Mouse (Mus musculus) CD4-positive, CD25-positive, alpha-beta regulatory T cell, adult 4 months (primary cell): ENCODE data around the gene Dad1. TPM values are rescaled to one million over a fixed set of nuclear protein-coding genes. Genes with fewer than 3 reads are reported as not detected.
"Not testable (repeated sequence)": the region's sequence is repeated elsewhere in the genome, so short reads cannot be mapped to it uniquely, and the experiment has no call there.

Experiments
- ATAC-seq: one replicate; pipeline ENCODE4 v1.8.0; 2017
- polyA plus RNA-seq, 2 experiments: library from polyadenylated mRNA; unstranded; fragments of 100-300 nt; shearing (Covaris generic); gene quantifications; one replicate each; pipeline ENCODE4 v1.2.1; 2017

Dad1 gene
- polyA plus RNA-seq, 2 experiments from 2014 or later = 437 to 457 TPM

DNA sequence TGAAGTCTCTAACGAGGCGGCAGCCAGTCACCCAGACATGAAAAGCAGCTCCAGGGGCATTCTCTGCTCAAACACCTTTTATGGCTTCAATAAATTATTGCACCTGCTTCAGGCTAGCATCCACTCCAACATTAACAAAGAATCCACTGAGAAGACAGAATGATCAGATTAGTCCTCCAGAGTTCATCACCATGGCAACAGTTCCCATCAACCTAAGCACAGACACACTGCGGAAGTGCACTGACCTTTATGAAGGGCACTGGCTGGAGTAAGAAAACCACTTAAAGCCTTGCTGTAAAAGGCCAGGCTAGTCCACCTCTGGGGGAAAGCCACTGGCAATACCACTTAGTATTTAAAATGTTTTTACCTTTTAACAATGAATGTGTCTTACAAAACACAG is 9.7 kb downstream of the Dad1 start:
- ATAC-seq = peak; percentile 53

DNA sequence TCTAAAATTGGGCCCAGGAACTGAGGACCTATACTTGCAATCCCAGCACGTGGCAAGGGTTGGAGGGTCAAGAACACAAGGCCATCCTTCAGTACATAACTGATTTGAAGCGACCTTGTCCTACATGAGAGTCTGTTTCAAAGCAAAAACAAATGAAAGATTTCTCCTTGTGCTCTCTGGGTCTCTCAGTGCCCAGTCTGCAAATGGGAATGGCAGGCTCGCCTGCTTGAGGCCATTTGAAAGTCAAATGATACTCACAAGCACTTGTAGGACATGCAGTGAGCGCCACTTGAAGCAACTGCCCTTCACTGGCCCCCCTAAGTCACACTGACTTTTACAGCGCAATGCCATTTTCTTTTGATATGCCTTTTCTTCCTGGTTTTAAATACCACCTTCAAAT is 13.4 kb downstream of the Dad1 start:
- ATAC-seq = no peak

DNA sequence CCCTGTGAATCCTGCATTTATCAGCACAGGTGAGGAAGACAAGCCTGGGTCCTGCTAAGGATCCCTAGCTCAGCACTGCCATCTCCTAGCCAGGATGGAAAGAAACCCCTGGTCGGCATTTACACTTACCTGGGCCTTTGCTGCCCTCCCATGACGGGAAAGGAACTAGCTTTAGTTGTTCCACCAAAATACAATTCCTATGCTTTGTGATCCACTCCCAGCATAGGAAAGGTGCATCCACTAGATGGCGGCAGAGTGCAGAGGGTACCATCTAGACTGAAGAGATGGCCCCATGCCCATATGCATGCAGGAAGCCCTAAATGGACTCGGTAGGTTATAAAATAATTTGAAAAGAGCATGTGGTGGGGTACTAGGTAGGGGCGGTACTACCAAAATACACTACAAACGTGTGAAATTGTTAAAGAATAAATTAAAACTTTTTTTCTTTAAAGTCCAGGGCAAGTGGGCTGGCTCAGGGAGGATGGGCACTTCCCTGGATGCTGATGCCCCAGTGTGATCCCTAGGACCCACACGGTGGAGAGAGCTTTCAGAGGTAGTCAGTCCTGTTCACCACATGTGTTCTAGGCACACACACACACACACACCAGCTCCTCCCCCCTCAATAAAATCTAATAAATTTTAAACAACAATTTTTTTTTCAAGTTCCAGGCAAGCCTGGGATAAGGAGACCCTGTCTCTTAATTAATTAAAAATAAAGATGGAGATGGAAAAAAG is 14.7 kb downstream of the Dad1 start:
- ATAC-seq = peak; percentile 91

DNA sequence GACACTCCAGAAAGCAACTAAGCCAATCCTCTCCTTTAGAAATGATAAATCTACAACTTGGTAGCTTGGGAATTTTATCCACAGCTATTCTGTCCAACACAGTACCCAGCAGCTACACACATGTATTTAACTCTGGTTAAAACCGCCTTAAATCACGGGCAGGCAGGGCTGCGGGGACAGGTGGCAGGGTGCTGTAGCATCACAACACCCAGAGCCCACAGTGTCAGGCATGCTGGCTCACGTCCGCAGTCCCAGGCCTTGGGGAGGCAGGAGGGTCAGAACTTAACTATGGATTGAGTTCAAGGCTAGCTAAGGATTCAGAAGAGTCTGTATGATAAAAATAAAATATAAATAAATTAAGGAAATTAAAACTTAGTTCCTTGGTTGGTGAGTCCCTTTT is 17.0 kb downstream of the Dad1 start:
- no peak for ATAC-seq

DNA sequence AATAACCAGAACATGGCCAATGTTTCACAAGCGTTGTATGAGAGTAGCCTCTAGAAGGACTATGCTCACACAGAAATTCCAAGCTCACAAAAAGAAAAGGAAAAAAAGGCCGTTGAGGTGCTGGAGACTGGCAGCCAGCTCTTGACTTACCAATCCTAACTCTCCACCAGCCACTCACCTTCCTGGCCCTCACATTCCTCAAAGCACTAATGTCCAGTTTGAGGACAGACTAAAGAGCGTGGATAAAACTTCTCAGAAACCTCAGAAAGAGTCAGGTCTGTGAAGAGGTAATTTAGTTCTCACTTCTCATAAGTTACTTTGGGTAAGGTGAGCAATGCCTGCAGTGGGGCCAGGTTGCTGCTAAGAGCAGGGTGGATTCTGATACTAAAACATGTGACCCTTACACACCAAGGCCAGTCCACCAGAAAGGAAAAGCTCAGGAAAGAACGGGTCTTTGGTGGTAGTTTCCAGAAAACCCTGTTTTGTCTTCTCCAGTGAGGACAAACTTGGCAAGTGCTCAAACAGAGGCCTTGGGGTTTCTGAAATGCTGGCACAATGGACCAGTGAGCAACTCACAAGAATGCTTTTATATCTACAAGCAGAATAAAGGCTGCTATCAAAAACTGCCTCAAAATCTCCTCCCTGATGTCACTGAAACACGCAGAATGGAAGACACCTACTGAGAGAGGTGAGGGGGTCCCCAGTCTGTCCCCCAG is 17.9 kb downstream of the Dad1 start:
- ATAC-seq = no peak

DNA sequence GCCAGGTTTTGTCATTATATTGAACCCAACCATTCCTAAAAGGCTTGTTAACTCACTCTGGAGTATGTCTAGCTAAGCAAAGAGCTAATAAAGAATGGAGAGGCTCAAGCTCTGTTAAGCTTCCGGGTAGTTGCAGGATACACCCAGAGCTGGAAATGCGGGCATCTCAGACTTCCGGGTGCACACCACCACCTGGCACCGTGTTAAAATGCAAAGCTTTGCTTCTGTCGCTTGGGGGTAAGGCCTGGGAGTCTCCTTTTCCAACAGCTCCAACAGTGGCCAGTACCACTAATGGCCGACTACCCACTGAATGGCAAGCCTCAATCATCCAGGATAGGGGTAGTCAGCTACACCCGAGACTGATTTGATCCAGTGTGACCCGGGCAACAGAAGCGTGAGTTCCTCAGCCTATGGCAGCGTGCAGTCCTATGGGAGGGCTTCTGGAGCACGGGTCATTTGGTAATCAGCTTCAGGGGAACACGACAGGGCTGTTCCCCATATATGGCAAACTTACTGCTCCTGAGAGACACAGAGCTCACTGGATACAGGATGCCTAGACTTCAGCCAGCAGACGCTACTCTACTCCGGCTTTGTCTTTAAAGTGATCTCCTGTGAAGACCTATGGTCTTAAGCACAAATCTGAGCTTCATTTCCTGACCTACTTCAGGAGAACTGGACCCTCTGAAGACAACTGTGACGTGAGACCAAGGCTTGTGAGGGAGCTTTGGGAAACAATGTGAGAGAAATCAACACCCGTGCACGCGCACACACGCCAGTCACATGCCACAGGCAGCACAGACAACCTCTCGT is 19.5 kb downstream of the Dad1 start:
- no peak for ATAC-seq

DNA sequence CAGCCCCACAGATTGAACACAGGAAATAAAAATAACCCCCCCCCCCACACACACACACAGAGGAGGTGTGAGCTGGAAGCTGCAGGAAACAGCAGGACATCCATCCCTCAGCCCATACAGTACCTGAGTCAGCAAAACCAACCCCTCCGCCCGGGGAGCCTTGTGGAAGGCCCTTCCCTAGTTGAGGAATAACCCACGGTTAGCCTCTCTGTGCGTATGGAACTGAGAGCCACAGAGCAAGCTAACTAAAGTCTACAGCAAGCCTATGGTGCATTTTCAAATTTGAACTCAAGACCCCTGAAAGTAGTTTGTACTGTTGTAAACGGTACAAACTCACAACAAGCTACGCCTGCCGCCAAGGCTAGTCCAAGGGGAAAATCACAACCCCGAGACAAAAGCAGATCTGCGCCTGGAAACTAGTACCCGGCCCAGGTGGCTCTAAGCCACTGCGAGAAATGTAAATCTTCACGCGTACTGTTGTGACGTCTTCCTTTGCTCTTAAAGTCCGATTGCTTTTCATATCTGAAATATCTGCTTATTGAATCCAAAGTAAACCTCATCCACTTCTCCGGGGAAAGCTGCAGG is 20.3 kb downstream of the Dad1 start:
- no peak for ATAC-seq

DNA sequence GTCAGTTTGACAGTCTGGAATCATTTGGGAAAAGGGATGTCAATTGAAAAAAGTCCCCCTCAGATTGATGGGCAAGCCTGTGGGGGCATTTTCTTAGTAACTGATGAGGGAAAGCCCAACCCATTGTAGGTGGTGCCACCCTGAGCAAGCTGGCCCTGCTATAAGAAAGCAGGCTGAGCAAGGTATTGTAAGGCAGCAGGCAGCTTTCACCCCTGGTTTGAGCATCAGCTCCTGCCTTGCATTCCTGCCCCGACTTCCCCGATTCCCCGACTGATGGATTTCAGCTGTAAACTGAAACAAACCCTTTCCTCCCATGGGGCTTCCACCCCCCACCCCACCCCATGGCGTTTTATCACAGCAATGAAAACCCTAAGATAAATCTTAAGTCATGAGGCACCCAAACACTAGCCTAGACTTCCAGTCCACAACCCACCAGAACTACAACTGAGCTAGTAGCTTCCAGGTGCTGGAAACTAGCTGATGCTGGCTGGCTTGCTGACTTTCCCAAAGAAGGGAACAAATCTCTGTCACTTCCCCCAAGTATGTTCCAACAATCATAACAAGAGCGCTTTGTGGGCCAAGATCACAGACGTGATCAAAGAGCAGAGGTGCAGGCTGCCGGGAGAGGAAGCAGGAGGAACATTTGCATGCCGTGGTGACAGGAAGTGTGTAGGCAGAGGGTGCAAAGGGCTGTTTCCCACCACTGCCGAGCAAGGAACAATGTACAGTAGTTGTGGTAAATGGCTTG is 20.9 kb downstream of the Dad1 start:
- ATAC-seq = peak; percentile 80

DNA sequence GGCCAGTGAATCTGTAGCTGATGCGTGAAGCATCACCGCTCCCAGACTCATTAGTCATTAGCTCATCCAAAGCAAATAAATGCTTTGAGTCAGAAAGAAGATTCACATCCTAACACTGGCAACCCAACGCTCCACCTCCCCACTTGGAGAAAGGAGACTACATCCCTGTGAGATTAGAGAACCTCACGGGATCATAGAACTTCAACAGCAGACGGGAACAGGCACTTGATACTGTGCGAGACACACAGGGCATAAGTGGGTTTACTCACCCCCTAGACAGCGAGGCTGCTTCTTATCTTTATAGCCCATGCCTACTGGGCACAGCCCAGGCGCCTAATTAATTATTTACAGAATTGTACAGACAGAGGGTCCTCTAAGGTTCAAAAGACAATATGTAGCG is 21.8 kb downstream of the Dad1 start:
- no peak for ATAC-seq

DNA sequence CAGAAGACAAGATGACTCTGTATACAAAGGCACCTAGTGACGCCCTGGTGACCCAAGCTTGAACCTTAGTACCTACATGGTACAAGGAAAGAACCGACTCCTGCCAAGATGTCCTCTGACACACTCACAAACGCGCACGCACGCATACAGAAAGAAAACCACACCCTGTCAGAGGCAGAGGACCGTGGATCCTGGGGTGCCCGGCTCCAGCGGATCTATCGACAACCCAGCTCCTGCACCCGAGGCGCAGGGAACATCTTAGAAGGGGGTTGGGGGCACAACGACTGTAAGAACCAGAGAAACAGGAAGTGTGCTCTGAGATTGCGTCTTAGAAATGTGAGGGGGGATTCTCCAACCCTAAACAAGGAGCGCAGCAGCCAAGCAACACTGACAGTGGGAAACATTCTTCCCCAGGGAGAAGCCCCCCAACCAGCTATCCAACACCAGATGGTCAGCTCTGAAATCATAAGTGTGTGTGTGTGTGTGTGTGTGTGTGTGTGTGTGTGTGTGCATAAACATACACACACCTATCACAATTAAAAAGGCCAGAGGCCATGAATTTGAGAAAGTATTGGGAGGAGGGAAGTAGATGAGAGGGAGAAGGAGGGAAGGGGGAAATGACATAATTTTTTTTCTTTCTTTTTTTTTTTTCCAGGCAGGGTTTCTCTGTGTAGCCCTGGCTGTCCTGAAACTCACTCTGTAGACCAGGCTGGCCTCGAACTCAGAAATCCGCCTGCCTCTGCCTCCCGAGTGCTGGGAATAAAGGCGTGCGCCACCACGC is 22.5 kb downstream of the Dad1 start:
- peak; percentile 20 for ATAC-seq

DNA sequence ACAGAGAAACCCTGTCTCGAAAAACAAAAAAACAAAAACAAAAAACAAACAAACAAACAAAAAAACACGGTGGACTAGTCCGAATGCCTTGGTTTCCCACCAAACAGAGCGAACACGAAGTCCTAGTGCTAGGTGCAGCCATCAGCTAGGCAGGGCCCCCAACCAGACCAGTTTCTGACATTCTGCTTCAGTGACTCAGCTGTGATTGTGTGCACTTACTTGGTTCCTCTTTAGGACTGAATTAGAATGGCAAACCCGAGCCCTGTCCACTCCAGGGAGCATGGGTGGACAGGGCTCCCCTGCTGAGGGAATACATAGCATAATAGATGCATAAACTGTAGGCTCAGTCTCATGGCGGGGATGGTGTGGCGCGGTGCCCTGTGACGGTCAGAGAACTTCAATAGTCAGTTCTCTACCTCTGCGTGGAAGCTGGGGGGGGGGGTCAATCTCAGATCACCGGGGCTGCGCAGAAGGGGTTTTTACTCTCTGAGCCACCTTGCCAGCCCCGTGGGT is 23.2 kb downstream of the Dad1 start:
- no peak for ATAC-seq

DNA sequence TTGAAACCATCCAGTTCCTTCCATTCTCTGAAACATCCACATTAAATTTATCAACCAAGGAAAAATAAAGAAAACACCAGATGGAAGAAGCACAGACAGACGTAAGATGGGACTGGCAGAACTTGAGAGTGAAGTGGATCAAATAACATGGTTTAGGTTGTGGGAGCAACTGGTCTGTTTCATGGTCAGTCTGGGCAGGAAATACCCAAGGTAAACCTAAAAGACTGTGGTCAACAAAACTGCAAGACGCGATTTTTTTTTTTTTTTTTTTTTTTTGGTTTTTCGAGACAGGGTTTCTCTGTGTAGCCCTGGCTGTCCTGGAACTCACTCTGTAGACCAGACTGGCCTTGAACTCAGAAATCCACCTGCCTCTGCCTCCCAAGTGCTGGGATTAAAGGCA is 24.1 kb downstream of the Dad1 start:
- not testable (repeated sequence) for ATAC-seq

DNA sequence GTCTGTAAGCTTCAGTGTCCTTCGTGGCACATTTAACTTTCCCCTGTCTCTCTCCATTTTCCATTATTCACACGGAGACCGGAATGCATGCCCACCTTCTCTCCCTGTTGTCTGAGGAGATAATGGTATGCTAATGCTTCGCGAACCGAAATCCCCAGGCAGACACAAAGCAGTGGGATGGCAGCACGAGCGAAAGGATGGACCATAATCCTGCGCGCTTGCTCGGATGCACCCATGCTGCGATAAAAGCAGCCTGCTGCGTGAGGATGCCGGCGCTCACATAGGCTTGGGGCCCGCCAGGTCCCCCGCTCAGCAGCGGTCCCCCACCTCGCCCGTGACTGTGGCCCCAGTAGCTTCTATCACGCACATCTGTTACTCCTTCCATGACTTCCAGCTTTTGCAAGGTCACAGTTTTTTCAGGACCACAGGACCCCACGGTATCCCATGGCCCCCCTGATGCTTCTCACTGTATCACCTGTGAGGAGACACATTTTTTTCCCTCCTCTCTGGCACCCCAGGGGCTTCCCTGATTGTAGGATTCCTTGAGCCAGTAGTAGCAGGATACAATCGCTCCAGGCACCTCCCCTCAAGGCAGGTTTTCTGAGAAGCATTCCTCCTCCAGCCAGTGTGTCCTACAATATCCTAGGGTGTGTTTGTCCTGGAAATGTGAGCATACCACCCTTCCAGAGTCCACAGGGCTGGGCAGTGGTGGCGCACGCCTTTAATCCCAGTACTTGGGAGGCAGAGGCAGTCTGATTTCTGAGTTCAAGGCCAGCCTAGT is 24.8 kb downstream of the Dad1 start:
- ATAC-seq = no peak

DNA sequence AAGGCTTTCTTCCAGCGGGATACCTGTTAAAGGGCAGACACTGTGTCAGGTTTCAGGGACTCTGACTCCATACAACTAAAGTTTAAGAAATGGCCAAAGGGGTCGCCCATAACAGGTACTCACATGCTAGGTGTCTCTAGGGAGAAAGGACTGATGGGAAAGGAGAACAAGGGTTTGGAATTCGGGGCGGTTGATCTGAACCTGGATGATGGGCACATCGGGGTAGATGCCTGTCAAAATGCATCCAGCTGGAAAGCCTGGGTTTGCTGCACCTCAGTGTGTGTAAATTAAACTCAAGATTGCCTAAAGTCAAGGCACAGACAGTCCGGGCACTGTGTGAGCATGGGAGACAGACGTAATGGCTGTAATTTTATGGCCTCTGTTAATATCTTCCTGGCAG is 25.4 kb downstream of the Dad1 start:
- ATAC-seq = no peak

DNA sequence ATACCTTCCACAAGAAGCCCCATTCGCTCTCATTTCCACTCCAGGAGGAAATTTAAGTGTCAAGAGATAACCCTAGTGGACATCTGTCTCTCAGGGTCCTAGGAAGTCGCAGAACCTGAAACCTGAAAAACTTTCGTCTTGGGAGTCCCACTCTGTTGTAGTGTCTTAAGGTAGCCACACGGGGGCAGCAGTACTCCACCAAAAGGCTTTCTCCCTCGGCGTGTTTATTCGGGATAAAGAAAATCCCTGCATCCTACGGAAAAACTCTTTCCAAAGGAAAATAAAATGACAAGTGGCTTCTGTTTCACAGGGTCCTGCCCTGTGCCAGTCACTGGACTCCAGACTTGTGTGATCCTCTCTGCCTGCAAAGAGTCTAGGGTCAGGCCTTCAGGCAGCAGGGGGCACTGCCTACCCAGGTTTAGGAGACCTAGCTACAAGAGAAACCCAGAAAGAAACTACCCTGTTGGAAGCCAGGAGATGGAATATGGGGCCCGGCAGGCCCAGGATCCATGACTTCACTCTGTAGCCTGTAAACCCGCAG is 25.9 kb downstream of the Dad1 start:
- peak; percentile 15 for ATAC-seq

DNA sequence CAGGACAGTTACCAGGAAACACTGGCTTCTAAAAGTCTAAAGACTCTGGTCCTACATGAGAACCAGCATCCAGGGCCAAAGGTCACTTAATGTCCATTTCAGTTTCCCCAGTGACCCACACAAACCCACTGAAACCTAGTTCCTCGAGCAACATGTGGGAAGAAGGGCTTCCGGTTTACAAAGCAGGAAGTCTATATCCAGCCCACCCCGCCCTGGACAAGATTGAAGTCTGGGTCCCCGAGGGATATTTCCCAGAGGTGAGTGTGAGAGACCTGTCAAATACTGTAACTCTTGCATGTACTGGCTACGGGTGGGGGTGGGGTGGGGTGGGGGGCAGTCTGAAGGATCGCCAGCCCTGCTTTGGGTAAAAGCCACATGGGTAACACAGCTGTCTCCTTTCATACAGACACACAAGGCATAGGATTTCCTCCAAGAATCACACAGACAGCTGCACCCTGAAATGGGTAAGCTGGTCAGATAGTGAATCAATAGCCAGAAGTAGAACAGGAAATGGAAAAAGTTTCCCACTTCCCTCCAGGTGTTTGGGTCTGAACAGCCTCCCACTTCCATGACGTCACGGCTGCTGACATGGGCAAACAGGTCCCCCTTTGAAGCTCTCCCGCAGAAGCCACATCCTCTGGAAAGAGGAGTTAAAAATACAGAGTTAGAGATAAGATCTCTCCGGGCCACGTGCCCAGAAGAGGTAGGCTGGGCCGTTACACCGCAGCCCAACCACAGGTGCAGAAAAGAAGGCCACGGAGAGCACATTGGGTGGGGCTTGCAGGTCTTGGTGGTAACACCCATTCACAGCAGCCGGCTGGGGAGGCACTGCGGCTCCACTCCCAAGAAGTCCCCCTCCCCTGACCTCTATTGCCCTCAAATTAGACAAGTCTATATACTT is 26.7 kb downstream of the Dad1 start:
- peak; percentile 65 for ATAC-seq

DNA sequence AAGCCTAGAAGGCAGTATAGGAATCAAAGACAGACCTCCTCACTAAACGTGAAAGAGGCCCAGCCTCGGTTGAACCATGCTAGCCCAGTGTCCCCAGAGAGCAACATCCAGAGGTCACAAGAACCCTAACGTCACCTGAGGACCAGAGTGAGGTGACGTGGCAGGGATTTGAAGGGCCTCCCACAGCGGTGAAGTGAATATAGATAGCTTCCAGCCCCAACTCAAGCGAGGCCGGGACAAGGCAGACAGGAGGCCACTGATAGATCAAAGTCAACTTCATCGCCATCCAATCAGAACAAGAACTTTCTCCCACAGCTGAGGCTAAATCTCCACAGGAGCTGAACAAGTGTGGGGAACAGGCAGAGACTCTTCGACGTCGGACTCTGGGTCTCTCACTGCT is 28.2 kb downstream of the Dad1 start:
- no peak for ATAC-seq

DNA sequence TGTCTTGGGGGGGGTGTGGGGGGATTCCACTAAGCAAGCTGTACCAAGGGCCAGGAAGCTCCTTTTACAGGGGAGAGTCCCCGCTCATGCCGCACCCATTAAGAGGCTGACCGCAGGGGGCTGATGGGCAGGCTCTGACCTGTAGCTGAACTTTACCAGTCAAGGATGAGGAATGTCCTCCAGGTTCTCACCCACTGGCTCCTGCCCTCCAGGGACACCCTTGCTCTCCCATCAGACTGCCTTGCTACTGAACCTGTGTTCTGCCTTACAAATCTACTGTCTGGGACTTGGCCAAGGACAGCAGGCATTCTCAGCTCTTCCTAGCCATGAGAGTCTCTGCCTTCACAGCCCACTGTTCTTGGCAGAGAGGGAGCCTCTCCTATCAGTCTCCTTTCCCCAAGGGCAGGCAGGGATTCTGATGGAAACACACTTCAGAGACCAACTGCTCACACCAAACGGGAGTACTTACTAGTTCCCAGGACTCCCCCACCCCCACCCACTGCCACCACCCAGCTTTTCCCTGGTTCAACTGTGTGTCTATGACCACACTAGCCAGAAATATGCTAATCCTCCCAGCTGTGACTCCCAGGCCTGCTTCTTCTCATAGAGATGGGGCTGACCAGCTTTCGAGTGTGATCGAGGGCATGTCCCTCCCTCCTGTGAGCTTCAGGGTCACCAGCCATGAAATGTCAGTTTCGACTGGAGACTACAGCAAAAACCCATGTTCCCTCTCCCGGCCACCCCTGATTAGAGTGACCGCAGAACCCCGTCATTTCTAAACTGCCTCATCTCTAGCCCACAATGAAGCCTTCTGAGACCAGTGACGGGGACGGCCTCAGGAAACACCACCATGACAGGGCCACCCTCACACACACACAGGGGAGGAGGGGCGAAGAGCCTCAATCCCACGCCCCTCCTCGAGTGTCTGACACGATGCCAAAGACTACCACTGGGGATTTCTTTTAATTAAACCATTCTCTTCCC is 29.1 kb downstream of the Dad1 start:
- ATAC-seq = peak; percentile 7
